Mouse (Mus musculus) MEL (cell line): Measurements from ENCODE around the gene Fam129a.

Source experiments
- CTCF ChIP-seq, 3 experiments: IDR thresholded peaks in 2 of 3; conservative IDR thresholded peaks in 1 of 3; 2 replicates each; pipeline ENCODE4 v1.5.1; 2011 to 2012; ENCODE audit warnings: low read length in 3 of 3, low read depth in 2 of 3, mild to moderate bottlenecking in 2 of 3, improper control_type of control experiment in 1 of 3, inconsistent platforms in 1 of 3, mixed read lengths in 1 of 3, moderate library complexity in 1 of 3; ENCODE audit not compliant: control insufficient read depth in 1 of 3, insufficient read depth in 1 of 3, poor library complexity in 1 of 3, severe bottlenecking in 1 of 3
- E2F4 ChIP-seq: IDR thresholded peaks from 2 replicates; pipeline ENCODE4 v1.6.1; 2011; ENCODE audit warnings: low read depth, low read length, improper control_type of control experiment, borderline replicate concordance
- EP300 ChIP-seq, 2 experiments: IDR thresholded peaks; 2 replicates each; pipeline ENCODE4 v1.6.1; 2011; ENCODE audit warnings: improper control_type of control experiment in 2 of 2, low read length in 2 of 2, low read depth in 1 of 2, mild to moderate bottlenecking in 1 of 2
- GATA1 ChIP-seq: IDR thresholded peaks from 2 replicates; pipeline ENCODE4 v1.6.1; 2011; ENCODE audit warnings: low read depth, low read length, improper control_type of control experiment
- KAT2A ChIP-seq: conservative IDR thresholded peaks from 2 replicates; pipeline ENCODE4 v1.6.1; 2012; ENCODE audit warnings: low read depth, low read length, improper control_type of control experiment, inconsistent platforms
- MYB ChIP-seq: IDR thresholded peaks from 2 replicates; pipeline ENCODE4 v1.6.1; 2011; ENCODE audit warnings: mild to moderate bottlenecking, low read depth, low read length, improper control_type of control experiment
- POLR2A ChIP-seq, 2 experiments: IDR thresholded peaks; 2 replicates each; pipeline ENCODE4 v1.6.1; 2011 to 2012; ENCODE audit warnings: low read length in 2 of 2, mild to moderate bottlenecking in 2 of 2, control low read depth in 1 of 2, improper control_type of control experiment in 1 of 2, low read depth in 1 of 2, moderate library complexity in 1 of 2; ENCODE audit not compliant: control insufficient read depth in 1 of 2, insufficient read depth in 1 of 2, poor library complexity in 1 of 2
- TAL1 ChIP-seq: IDR thresholded peaks from 2 replicates; pipeline ENCODE4 v1.6.1; 2012; ENCODE audit warnings: mild to moderate bottlenecking, inconsistent platforms, low read length, moderate library complexity, mixed read lengths
- TBP ChIP-seq: IDR thresholded peaks from 2 replicates; pipeline ENCODE4 v1.8.0; 2011; ENCODE audit warnings: low read depth, low read length, improper control_type of control experiment
- TCF12 ChIP-seq: IDR thresholded peaks from 2 replicates; pipeline ENCODE4 v1.6.1; 2014; ENCODE audit warnings: low read depth, mild to moderate bottlenecking, inconsistent platforms, low read length, improper control_type of control experiment, moderate library complexity
- USF1 ChIP-seq: IDR thresholded peaks from 2 replicates; pipeline ENCODE4 v1.6.1; 2014; ENCODE audit warnings: low read depth, mild to moderate bottlenecking, inconsistent platforms, low read length, improper control_type of control experiment, moderate library complexity
- USF2 ChIP-seq, 2 experiments: IDR thresholded peaks; 2 replicates each; pipeline ENCODE4 v1.6.1; 2011 to 2012; ENCODE audit warnings: improper control_type of control experiment in 2 of 2, low read length in 2 of 2, borderline replicate concordance in 1 of 2, inconsistent platforms in 1 of 2, low read depth in 1 of 2, mild to moderate bottlenecking in 1 of 2; ENCODE audit not compliant: insufficient read depth in 1 of 2
- ZMIZ1 ChIP-seq: IDR thresholded peaks from 2 replicates; pipeline ENCODE4 v1.6.1; 2012; ENCODE audit warnings: low read depth, mild to moderate bottlenecking, inconsistent platforms, low read length, improper control_type of control experiment, moderate library complexity

DNA sequence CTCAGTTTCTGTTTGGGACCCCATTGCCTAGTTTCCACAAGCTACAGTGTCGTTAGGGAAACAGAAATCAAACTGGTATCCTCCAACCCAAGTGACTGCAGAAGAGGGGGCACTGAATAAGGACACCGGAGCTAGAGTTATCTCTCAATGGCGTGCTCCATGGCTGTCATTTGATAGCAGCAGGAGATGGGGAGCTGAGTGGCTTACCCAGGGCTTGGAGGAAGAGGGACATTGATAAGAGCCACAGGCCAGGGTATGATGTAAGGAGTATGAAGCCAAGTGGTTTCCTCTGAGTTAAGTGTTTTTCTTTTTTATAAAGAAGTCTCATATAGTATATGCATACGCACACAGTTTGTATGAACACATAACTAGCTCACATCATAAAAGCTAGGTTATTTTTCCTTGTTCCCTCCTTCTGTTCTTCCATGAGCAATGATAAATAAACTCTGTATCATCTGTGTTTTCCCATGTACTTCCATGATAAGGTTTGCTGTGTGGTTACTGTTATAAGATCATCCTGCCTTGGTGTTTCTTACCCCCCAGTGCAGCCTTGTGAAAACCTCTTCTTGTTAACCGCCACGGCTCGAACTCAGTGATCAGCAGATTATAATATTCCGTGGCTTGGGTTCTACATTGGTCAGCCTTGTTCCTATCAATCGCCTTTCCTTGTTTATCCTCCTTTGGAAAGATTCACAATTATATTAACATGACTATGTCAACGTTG lies 96.5 kb downstream of the Fam129a start:
- no peak for TF ChIP-seq E2F4
- peak; percentile 73 for TF ChIP-seq TBP
- no peak for TF ChIP-seq USF1
- TF ChIP-seq CTCF (IDR thresholded peaks at IDR 0.05 in 2 of 3, conservative IDR thresholded peaks at IDR 0.05 in 1 of 3; ENCODE audit: control insufficient read depth in 1 of 3, insufficient read depth in 1 of 3, low read depth in 2 of 3, low read length in 3 of 3, poor library complexity in 1 of 3, severe bottlenecking in 1 of 3), result no peak
- TF ChIP-seq GATA1, result peak; percentile 94
- TF ChIP-seq KAT2A, result no peak
- peak; percentile 77 to 86 for TF ChIP-seq EP300 (IDR thresholded peaks at IDR 0.05; ENCODE audit: low read depth in 1 of 2, low read length in 2 of 2)
- peak; percentile 66 for TF ChIP-seq TAL1
- TF ChIP-seq MYB, result no peak
- TF ChIP-seq TCF12, result peak; percentile 94
- no peak for TF ChIP-seq POLR2A (IDR thresholded peaks at IDR 0.05; ENCODE audit: control insufficient read depth in 1 of 2, insufficient read depth in 1 of 2, low read depth in 1 of 2, low read length in 2 of 2, poor library complexity in 1 of 2)
- TF ChIP-seq ZMIZ1, result no peak
- TF ChIP-seq USF2 (IDR thresholded peaks at IDR 0.05; ENCODE audit: borderline replicate concordance in 1 of 2, insufficient read depth in 1 of 2, low read depth in 1 of 2, low read length in 2 of 2), result no peak
